Mouse (Mus musculus): ENCODE results near the gene Pygm. TPM values are rescaled to one million over a fixed set of nuclear protein-coding genes. Genes with fewer than 3 reads are reported as not detected.

Gene Pygm
- polyA plus RNA-seq, 1 experiment, result 1.0 TPM

GRCm38 (mm10) chr19:6424137-6424881 is 40.1 kb downstream of the Pygm start:
- TF ChIP-seq GATA1 (IDR thresholded peaks at IDR 0.05; ENCODE audit: low read length), result no peak

GRCm38 (mm10) chr19:6425595-6425994 is 41.4 kb downstream of the Pygm start:
- no peak for TF ChIP-seq GATA1 (IDR thresholded peaks at IDR 0.05; ENCODE audit: low read length)

- no peak for TF ChIP-seq GATA1 (IDR thresholded peaks at IDR 0.05; ENCODE audit: low read length)
These were observed 42.7 kb downstream of the Pygm start for GRCm38 (mm10) chr19:6426703-6427500.

GRCm38 (mm10) chr19:6427653-6428434 is 43.6 kb downstream of the Pygm start:
- no peak for TF ChIP-seq GATA1 (IDR thresholded peaks at IDR 0.05; ENCODE audit: low read length)

GRCm38 (mm10) chr19:6428501-6429200 is 44.5 kb downstream of the Pygm start:
- TF ChIP-seq GATA1 (IDR thresholded peaks at IDR 0.05; ENCODE audit: low read length), result no peak

- no peak for TF ChIP-seq GATA1 (IDR thresholded peaks at IDR 0.05; ENCODE audit: low read length)
These were observed 58.8 kb downstream of the Pygm start for GRCm38 (mm10) chr19:6443016-6443415.

- TF ChIP-seq GATA1 (IDR thresholded peaks at IDR 0.05; ENCODE audit: low read length), result no peak
These were observed 61.7 kb downstream of the Pygm start for GRCm38 (mm10) chr19:6445761-6446423.

GRCm38 (mm10) chr19:6446736-6447437 is 62.7 kb downstream of the Pygm start:
- no peak for TF ChIP-seq GATA1 (IDR thresholded peaks at IDR 0.05; ENCODE audit: low read length)

Other genes with a start within 250 kb of the Pygm start
- gene Batf2, start 243.4 kb upstream of the Pygm start, polyA plus RNA-seq (2012), result not detected in 2 replicates
- 81.6 and 111 TPM in 2 replicates for gene Arl2, start 242.9 kb upstream of the Pygm start, polyA plus RNA-seq (2012)
- not detected in 2 replicates for gene Majin, start 200.0 kb upstream of the Pygm start, polyA plus RNA-seq (2012)
- gene Gpha2, start 158.0 kb upstream of the Pygm start, polyA plus RNA-seq (2012), result not detected in 2 replicates
- 10.7 and 14.2 TPM in 2 replicates for gene Ppp2r5b, start 148.5 kb upstream of the Pygm start, polyA plus RNA-seq (2012)
- 43.9 and 49.6 TPM in 2 replicates for gene Atg2a, start 142.7 kb upstream of the Pygm start, polyA plus RNA-seq (2012)
- 231 and 274 TPM in 2 replicates for gene Ehd1, start 107.7 kb upstream of the Pygm start, polyA plus RNA-seq (2012)
- 10.8 and 12.9 TPM in 2 replicates for gene Cdc42bpg, start 77.9 kb upstream of the Pygm start, polyA plus RNA-seq (2012)
- gene Men1, start 49.4 kb upstream of the Pygm start, polyA plus RNA-seq (2012), result 158 and 188 TPM in 2 replicates
- 24.6 and 36.1 TPM in 2 replicates for gene Map4k2, start 43.3 kb upstream of the Pygm start, polyA plus RNA-seq (2012)
- 2,071 and 2,221 TPM in 2 replicates for gene Sf1, start 20.7 kb upstream of the Pygm start, polyA plus RNA-seq (2012)
- 21.2 and 28.0 TPM in 2 replicates for gene Rasgrp2, start 14.9 kb downstream of the Pygm start, polyA plus RNA-seq (2012)
- gene Nrxn2, start 34.3 kb downstream of the Pygm start, polyA plus RNA-seq (2012), result 0.05 and 0.17 TPM in 2 replicates
- not detected in 2 replicates for gene Slc22a12, start 158.6 kb downstream of the Pygm start, polyA plus RNA-seq (2012)